Mouse (Mus musculus): ENCODE results near the gene Sycp3. TPM values are rescaled to one million over a fixed set of nuclear protein-coding genes. Genes with fewer than 3 reads are reported as not detected.

The Sycp3 gene
- total RNA-seq, 1 experiment = 7.3 TPM

- in situ Hi-C loops (cut with MboI; ENCODE audit: low sequenced_read_pairs in 2 of 2, unreplicated experiment in 2 of 2) = no loop called here
- TF ChIP-seq ZC3H11A (IDR thresholded peaks at IDR 0.05; ENCODE audit: borderline replicate concordance, low read depth, low read length) (no peak), HCFC1 (IDR thresholded peaks at IDR 0.05; ENCODE audit: borderline replicate concordance, insufficient read depth, low read length) (no peak), MAFK (IDR thresholded peaks at IDR 0.05; ENCODE audit: insufficient read depth, low read depth, low read length) (no peak), CHD2 (IDR thresholded peaks at IDR 0.05; ENCODE audit: low read depth, low read length) (no peak)
These were observed 31.4 kb upstream of the Sycp3 start for GRCm38 (mm10) chr10:88427998-88428397.

GRCm38 (mm10) chr10:88441224-88441623, 18.1 kb upstream of the Sycp3 start:
- TF ChIP-seq HCFC1 (IDR thresholded peaks at IDR 0.05; ENCODE audit: borderline replicate concordance, insufficient read depth, low read length) (no peak), ZC3H11A (IDR thresholded peaks at IDR 0.05; ENCODE audit: borderline replicate concordance, low read depth, low read length) (no peak), MAFK (IDR thresholded peaks at IDR 0.05; ENCODE audit: insufficient read depth, low read depth, low read length) (no peak), CHD2 (IDR thresholded peaks at IDR 0.05; ENCODE audit: low read depth, low read length) (no peak), ZNF384 (IDR thresholded peaks at IDR 0.05; ENCODE audit: low read depth, low read length) (no peak)
- Histone ChIP-seq H3K4me3 (ENCODE audit: insufficient read depth in 1 of 2, low read depth in 1 of 2, low read length in 2 of 2, poor library complexity in 1 of 2, severe bottlenecking in 1 of 2) (no peak overlapping the region), H3K36me3 (ENCODE audit: control insufficient read depth, insufficient read depth, low read length, poor library complexity, severe bottlenecking) (peaks cover 11% of the 10 kb centered on the region; the same call in 1 of the 2 replicates), H3K9ac (ENCODE audit: insufficient read depth, low read depth, low read length, poor library complexity, severe bottlenecking) (no peak overlapping the region), H3K4me1 (ENCODE audit: control insufficient read depth in 2 of 2, insufficient read depth in 2 of 2, low read length in 2 of 2, poor library complexity in 1 of 2) (peaks cover 3 to 5% of the 10 kb centered on the region in 2 experiments; a peak in 2 of 4 replicates), H3K27ac (ENCODE audit: insufficient read depth, low read depth, low read length, poor library complexity, severe bottlenecking) (no peak overlapping the region), H3K9me3 (ENCODE audit: control insufficient read depth, insufficient read depth, low read depth, low read length) (no peaks in the 10 kb centered on the region)
- in situ Hi-C loops (cut with MboI; ENCODE audit: low sequenced_read_pairs in 2 of 2, unreplicated experiment in 2 of 2) = no loop called here
- no peak for DNase-seq (ENCODE audit: low read depth, low spot score)

More at GRCm38 (mm10) chr10:88427998-88428397, 31.4 kb upstream of the Sycp3 start:
- no peak overlapping the region for H3K4me3 ChIP-seq (ENCODE audit: insufficient read depth in 1 of 2, low read depth in 1 of 2, low read length in 2 of 2, poor library complexity in 1 of 2, severe bottlenecking in 1 of 2)
- no peak overlapping the region for H3K27ac ChIP-seq (ENCODE audit: insufficient read depth, low read depth, low read length, poor library complexity, severe bottlenecking)
- peaks cover 22% of the 10 kb centered on the region for H3K36me3 ChIP-seq (ENCODE audit: control insufficient read depth, insufficient read depth, low read length, poor library complexity, severe bottlenecking)
- no peak for DNase-seq (ENCODE audit: low read depth, low spot score)
- no peaks in the 10 kb centered on the region for H3K4me1 ChIP-seq (ENCODE audit: control insufficient read depth in 2 of 2, insufficient read depth in 2 of 2, low read length in 2 of 2, poor library complexity in 1 of 2)
- no peak overlapping the region for H3K9ac ChIP-seq (ENCODE audit: insufficient read depth, low read depth, low read length, poor library complexity, severe bottlenecking)
- H3K9me3 ChIP-seq (ENCODE audit: control insufficient read depth, insufficient read depth, low read depth, low read length) = no peaks in the 10 kb centered on the region

GRCm38 (mm10) chr10:88451221-88451620, 8.1 kb upstream of the Sycp3 start:
- Histone ChIP-seq H3K4me1 (ENCODE audit: control insufficient read depth in 2 of 2, insufficient read depth in 2 of 2, low read length in 2 of 2, poor library complexity in 1 of 2) (no peaks in the 10 kb centered on the region), H3K9me3 (ENCODE audit: control insufficient read depth, insufficient read depth, low read depth, low read length) (no peaks in the 10 kb centered on the region), H3K9ac (ENCODE audit: insufficient read depth, low read depth, low read length, poor library complexity, severe bottlenecking) (no peak overlapping the region), H3K4me3 (ENCODE audit: insufficient read depth in 1 of 2, low read depth in 1 of 2, low read length in 2 of 2, poor library complexity in 1 of 2, severe bottlenecking in 1 of 2) (no peak overlapping the region), H3K27ac (ENCODE audit: insufficient read depth, low read depth, low read length, poor library complexity, severe bottlenecking) (no peak overlapping the region), H3K36me3 (ENCODE audit: control insufficient read depth, insufficient read depth, low read length, poor library complexity, severe bottlenecking) (peaks cover 3% of the 10 kb centered on the region; the same call in 1 of the 2 replicates)
- DNase-seq (ENCODE audit: low read depth, low spot score) = no peak
- TF ChIP-seq MAFK (IDR thresholded peaks at IDR 0.05; ENCODE audit: insufficient read depth, low read depth, low read length) = no peak
- in situ Hi-C loops (cut with MboI; ENCODE audit: low sequenced_read_pairs in 2 of 2, unreplicated experiment in 2 of 2) = no loop called here

- no peak for DNase-seq (ENCODE audit: low read depth, low spot score)
- no peak for TF ChIP-seq ZC3H11A (IDR thresholded peaks at IDR 0.05; ENCODE audit: borderline replicate concordance, low read depth, low read length)
- no peak for TF ChIP-seq HCFC1 (IDR thresholded peaks at IDR 0.05; ENCODE audit: borderline replicate concordance, insufficient read depth, low read length)
- no peak for TF ChIP-seq ZNF384 (IDR thresholded peaks at IDR 0.05; ENCODE audit: low read depth, low read length)
- TF ChIP-seq MAFK (IDR thresholded peaks at IDR 0.05; ENCODE audit: insufficient read depth, low read depth, low read length) = no peak
- no peak for TF ChIP-seq CHD2 (IDR thresholded peaks at IDR 0.05; ENCODE audit: low read depth, low read length)
- H3K9me3 ChIP-seq (ENCODE audit: control insufficient read depth, insufficient read depth, low read depth, low read length) = no peaks in the 10 kb centered on the region
- in situ Hi-C loops (cut with MboI; ENCODE audit: low sequenced_read_pairs in 2 of 2, unreplicated experiment in 2 of 2) = no loop called here
- no peaks in the 10 kb centered on the region for H3K36me3 ChIP-seq (ENCODE audit: control insufficient read depth, insufficient read depth, low read length, poor library complexity, severe bottlenecking)
- H3K27ac ChIP-seq (ENCODE audit: insufficient read depth, low read depth, low read length, poor library complexity, severe bottlenecking) = no peak overlapping the region
- H3K9ac ChIP-seq (ENCODE audit: insufficient read depth, low read depth, low read length, poor library complexity, severe bottlenecking) = no peak overlapping the region
- H3K4me3 ChIP-seq (ENCODE audit: insufficient read depth in 1 of 2, low read depth in 1 of 2, low read length in 2 of 2, poor library complexity in 1 of 2, severe bottlenecking in 1 of 2) = no peak overlapping the region
- H3K4me1 ChIP-seq (ENCODE audit: control insufficient read depth in 2 of 2, insufficient read depth in 2 of 2, low read length in 2 of 2, poor library complexity in 1 of 2) = no peaks in the 10 kb centered on the region; a peak in 1 of 4 replicates
These were observed 7.4 kb upstream of the Sycp3 start for GRCm38 (mm10) chr10:88451990-88452389.

- TF ChIP-seq CHD2 (IDR thresholded peaks at IDR 0.05; ENCODE audit: low read depth, low read length) (no peak), ZNF384 (IDR thresholded peaks at IDR 0.05; ENCODE audit: low read depth, low read length) (no peak), HCFC1 (IDR thresholded peaks at IDR 0.05; ENCODE audit: borderline replicate concordance, insufficient read depth, low read length) (no peak), MAFK (IDR thresholded peaks at IDR 0.05; ENCODE audit: insufficient read depth, low read depth, low read length) (no peak), ZC3H11A (IDR thresholded peaks at IDR 0.05; ENCODE audit: borderline replicate concordance, low read depth, low read length) (no peak)
These were observed 1.6 kb upstream of the Sycp3 start for GRCm38 (mm10) chr10:88457816-88458215.

More at GRCm38 (mm10) chr10:88457816-88458215, 1.6 kb upstream of the Sycp3 start:
- Histone ChIP-seq H3K27ac (ENCODE audit: insufficient read depth, low read depth, low read length, poor library complexity, severe bottlenecking) (no peak overlapping the region), H3K9me3 (ENCODE audit: control insufficient read depth, insufficient read depth, low read depth, low read length) (no peaks in the 10 kb centered on the region), H3K4me3 (ENCODE audit: insufficient read depth in 1 of 2, low read depth in 1 of 2, low read length in 2 of 2, poor library complexity in 1 of 2, severe bottlenecking in 1 of 2) (no peak overlapping the region), H3K36me3 (ENCODE audit: control insufficient read depth, insufficient read depth, low read length, poor library complexity, severe bottlenecking) (no peaks in the 10 kb centered on the region), H3K9ac (ENCODE audit: insufficient read depth, low read depth, low read length, poor library complexity, severe bottlenecking) (no peak overlapping the region), H3K4me1 (ENCODE audit: control insufficient read depth in 2 of 2, insufficient read depth in 2 of 2, low read length in 2 of 2, poor library complexity in 1 of 2) (peaks cover 0 to 3% of the 10 kb centered on the region in 2 experiments; a peak in 2 of 4 replicates)
- in situ Hi-C loops (cut with MboI; ENCODE audit: low sequenced_read_pairs in 2 of 2, unreplicated experiment in 2 of 2) = no loop called here
- DNase-seq (ENCODE audit: low read depth, low spot score) = peak; percentile 15

Data from ES-E14 (cell line).